Mouse (Mus musculus): ENCODE measurements around the gene Gm45618. TPM values are rescaled to one million over a fixed set of nuclear protein-coding genes. Genes with fewer than 3 reads are reported as not detected.

Gene Gm45618
- total and polyA plus RNA-seq, 3 experiments, result not detected

GRCm38 (mm10) chr7:142089648-142090447 is 30.7 kb downstream of the Gm45618 start:
- DNase-seq, result no peak
- WGBS, result 59% methylated on average over 17 of the region's 17 CpGs
- Histone ChIP-seq H3K27me3 (ENCODE audit: control insufficient read depth, insufficient read depth, low read length) (no peaks in the 10 kb centered on the region), H3K36me3 (ENCODE audit: control insufficient read depth, insufficient read depth, low read length) (peaks cover 9% of the 10 kb centered on the region), H3K9ac (ENCODE audit: low read depth, low read length) (no peak overlapping the region), H3K79me2 (replicated peaks; ENCODE audit: control insufficient read depth, insufficient read depth, low read length) (no peaks in the 10 kb centered on the region), H3K4me3 (no peak overlapping the region), H3K27ac (no peak overlapping the region), H3K4me1 (ENCODE audit: control insufficient read depth, insufficient read depth, low read length) (peaks cover 25% of the 10 kb centered on the region)
- no peak for TF ChIP-seq POLR2A (IDR thresholded peaks at IDR 0.05; ENCODE audit: insufficient read depth, low read depth, low read length)
- TF ChIP-seq EP300 (IDR thresholded peaks at IDR 0.05; ENCODE audit: insufficient read depth, low read depth, low read length), result no peak
- no peak for TF ChIP-seq CTCF (IDR thresholded peaks at IDR 0.05)
- intact Hi-C loops (cut with DNase I), result loop anchor here (10.0 kb wide), 1 partner anchor 55 kb away; the partner anchor contains the start of gene Gm45337

GRCm38 (mm10) chr7:142088886-142089285 is 31.6 kb downstream of the Gm45618 start:
- H3K4me3 ChIP-seq, result no peak overlapping the region
- peaks cover 9% of the 10 kb centered on the region for H3K36me3 ChIP-seq (ENCODE audit: control insufficient read depth, insufficient read depth, low read length)
- peaks cover 32% of the 10 kb centered on the region for H3K4me1 ChIP-seq (ENCODE audit: control insufficient read depth, insufficient read depth, low read length)
- intact Hi-C loops (cut with DNase I), result loop anchor here (10.0 kb wide), 1 partner anchor 56 kb away; the partner anchor contains the start of gene Gm45337
- H3K9ac ChIP-seq (ENCODE audit: low read depth, low read length), result no peak overlapping the region
- H3K79me2 ChIP-seq (replicated peaks; ENCODE audit: control insufficient read depth, insufficient read depth, low read length), result no peaks in the 10 kb centered on the region
- H3K27ac ChIP-seq, result no peak overlapping the region
- no peak for TF ChIP-seq POLR2A (IDR thresholded peaks at IDR 0.05; ENCODE audit: insufficient read depth, low read depth, low read length)
- no peak for TF ChIP-seq EP300 (IDR thresholded peaks at IDR 0.05; ENCODE audit: insufficient read depth, low read depth, low read length)
- no peak for TF ChIP-seq CTCF (IDR thresholded peaks at IDR 0.05)
- DNase-seq, result no peak
- WGBS, result 52% methylated on average over 5 of the region's 5 CpGs
- no peaks in the 10 kb centered on the region for H3K27me3 ChIP-seq (ENCODE audit: control insufficient read depth, insufficient read depth, low read length)

GRCm38 (mm10) chr7:142087069-142087652 is 33.4 kb downstream of the Gm45618 start:
- Histone ChIP-seq H3K4me3 (no peak overlapping the region), H3K27me3 (ENCODE audit: control insufficient read depth, insufficient read depth, low read length) (no peaks in the 10 kb centered on the region), H3K4me1 (ENCODE audit: control insufficient read depth, insufficient read depth, low read length) (peaks cover 19% of the 10 kb centered on the region), H3K27ac (no peak overlapping the region), H3K79me2 (replicated peaks; ENCODE audit: control insufficient read depth, insufficient read depth, low read length) (no peaks in the 10 kb centered on the region), H3K36me3 (ENCODE audit: control insufficient read depth, insufficient read depth, low read length) (peaks cover 13% of the 10 kb centered on the region), H3K9ac (ENCODE audit: low read depth, low read length) (no peak overlapping the region)
- WGBS, result 91% methylated on average over 1 of the region's 1 CpGs
- intact Hi-C loops (cut with DNase I), result loop anchor here (10.0 kb wide), 1 partner anchor 58 kb away; the partner anchor contains the start of gene Gm45337
- TF ChIP-seq EP300 (IDR thresholded peaks at IDR 0.05; ENCODE audit: insufficient read depth, low read depth, low read length) (no peak), POLR2A (IDR thresholded peaks at IDR 0.05; ENCODE audit: insufficient read depth, low read depth, low read length) (no peak), CTCF (IDR thresholded peaks at IDR 0.05) (no peak)
- DNase-seq, result no peak

GRCm38 (mm10) chr7:142086159-142086905 is 34.2 kb downstream of the Gm45618 start:
- no peaks in the 10 kb centered on the region for H3K27me3 ChIP-seq (ENCODE audit: control insufficient read depth, insufficient read depth, low read length)
- peaks cover 16% of the 10 kb centered on the region for H3K4me1 ChIP-seq (ENCODE audit: control insufficient read depth, insufficient read depth, low read length)
- 66% methylated on average over 4 of the region's 4 CpGs for WGBS
- H3K79me2 ChIP-seq (replicated peaks; ENCODE audit: control insufficient read depth, insufficient read depth, low read length), result no peaks in the 10 kb centered on the region
- intact Hi-C loops (cut with DNase I), result loop anchor here (10.0 kb wide), 1 partner anchor 58 kb away; the partner anchor contains the start of gene Gm45337
- H3K9ac ChIP-seq (ENCODE audit: low read depth, low read length), result no peak overlapping the region
- TF ChIP-seq CTCF (IDR thresholded peaks at IDR 0.05), result no peak
- no peak for TF ChIP-seq POLR2A (IDR thresholded peaks at IDR 0.05; ENCODE audit: insufficient read depth, low read depth, low read length)
- no peak for TF ChIP-seq EP300 (IDR thresholded peaks at IDR 0.05; ENCODE audit: insufficient read depth, low read depth, low read length)
- DNase-seq, result no peak
- peaks cover 13% of the 10 kb centered on the region for H3K36me3 ChIP-seq (ENCODE audit: control insufficient read depth, insufficient read depth, low read length)
- no peak overlapping the region for H3K4me3 ChIP-seq
- no peak overlapping the region; the same call in 1 of the 2 replicates for H3K27ac ChIP-seq

GRCm38 (mm10) chr7:142084820-142085219 is 35.7 kb downstream of the Gm45618 start:
- 0 out of 2 replicates have a peak overlapping the region, but pooled peaks have one; percentile 10 for H3K9ac ChIP-seq (ENCODE audit: low read depth, low read length)
- H3K4me3 ChIP-seq, result no peak overlapping the region
- 41% methylated on average over 3 of the region's 3 CpGs for WGBS
- intact Hi-C loops (cut with DNase I), result loop anchor here (10.0 kb wide), 1 partner anchor 60 kb away; the partner anchor contains the start of gene Gm45337
- peaks cover 14% of the 10 kb centered on the region for H3K4me1 ChIP-seq (ENCODE audit: control insufficient read depth, insufficient read depth, low read length)
- peak; percentile 83 to 88 for DNase-seq
- H3K27ac ChIP-seq, result peak overlapping the region; percentile 88
- no peak for TF ChIP-seq EP300 (IDR thresholded peaks at IDR 0.05; ENCODE audit: insufficient read depth, low read depth, low read length)
- no peak for TF ChIP-seq POLR2A (IDR thresholded peaks at IDR 0.05; ENCODE audit: insufficient read depth, low read depth, low read length)
- no peak for TF ChIP-seq CTCF (IDR thresholded peaks at IDR 0.05)
- H3K27me3 ChIP-seq (ENCODE audit: control insufficient read depth, insufficient read depth, low read length), result no peaks in the 10 kb centered on the region
- no peaks in the 10 kb centered on the region for H3K79me2 ChIP-seq (replicated peaks; ENCODE audit: control insufficient read depth, insufficient read depth, low read length)
- H3K36me3 ChIP-seq (ENCODE audit: control insufficient read depth, insufficient read depth, low read length), result peaks cover 13% of the 10 kb centered on the region
